Mouse (Mus musculus) gastrocnemius, postnatal 14 days (tissue): ENCODE results near the gene Rnf38. TPM values are rescaled to one million over a fixed set of nuclear protein-coding genes. Genes with fewer than 3 reads are reported as not detected.
A peak's percentile ranks its signal among the peaks of the same experiment; 100 is the strongest.

ENCODE experiments used
- DNase-seq: peaks from one replicate; pipeline ENCODE4 v3.0.0; 2021; ENCODE audit warnings: mixed read lengths
- intact Hi-C: fragments of 180-260 bp; cut with DNase I; formaldehyde crosslinking; loops from one replicate; pipeline ENCODE4 v1.15.1; 2025; ENCODE audit warnings: low total_unique reads
- long read RNA-seq, 2 experiments: library from polyadenylated mRNA; stranded (forward); transcript quantifications; one replicate each; pipeline ENCODE4 v2.0.0; 2021
- total RNA-seq, 2 experiments: library from RNA; stranded (reverse); gene quantifications; 2 replicates each; pipeline ENCODE4 v1.2.3; 2021

The Rnf38 gene
- total RNA-seq = 10 to 100 TPM; 15.7 to 19.2 TPM
- long read RNA-seq, experiment 1 = 0 reads
- long read RNA-seq, experiment 2, partial matches to known transcripts = 2 of 6 reads
- long read RNA-seq, experiment 2, other reads (novel, unspliced or antisense) = 4 of 6 reads

GRCm38 (mm10) chr4:44233713-44234003, at the start of gene Rnf38:
TSS of gene Rnf38 (minus strand) at chr4:44233789.
- no peak for DNase-seq
- intact Hi-C loops = no loop called here

DNA sequence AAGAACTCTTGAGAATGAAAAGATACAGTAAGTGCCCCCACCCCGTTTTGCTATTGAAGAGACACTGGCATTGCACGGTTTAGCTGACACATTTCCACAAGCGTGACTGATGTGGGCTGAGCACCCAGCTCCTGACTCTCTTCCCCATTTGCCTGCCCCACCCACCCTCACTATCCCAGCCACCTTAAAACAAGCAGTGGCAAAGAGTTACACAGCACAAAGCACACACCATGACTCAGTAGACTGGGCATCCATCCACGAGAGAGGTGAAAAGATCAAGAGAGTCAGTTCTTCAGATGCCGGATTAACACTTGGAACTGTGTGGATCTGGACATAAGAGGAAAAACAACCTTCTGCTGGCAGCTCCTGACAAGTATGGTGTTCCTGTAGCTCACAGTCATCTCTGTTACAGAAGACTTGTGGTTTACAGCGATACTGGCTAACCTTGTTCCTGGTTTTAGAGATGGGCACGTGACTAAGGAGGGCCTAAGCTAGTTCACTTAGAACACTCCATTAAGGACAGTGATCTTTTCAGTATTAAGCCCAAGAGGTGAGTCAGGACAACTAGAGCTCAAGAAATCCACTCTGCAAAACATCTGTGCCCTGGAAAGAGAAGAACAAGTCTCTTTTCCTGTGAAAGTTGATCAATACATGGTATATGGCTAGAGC, 48.1 kb upstream of the Rnf38 start:
- intact Hi-C loops = no loop called here
- DNase-seq = no peak

DNA sequence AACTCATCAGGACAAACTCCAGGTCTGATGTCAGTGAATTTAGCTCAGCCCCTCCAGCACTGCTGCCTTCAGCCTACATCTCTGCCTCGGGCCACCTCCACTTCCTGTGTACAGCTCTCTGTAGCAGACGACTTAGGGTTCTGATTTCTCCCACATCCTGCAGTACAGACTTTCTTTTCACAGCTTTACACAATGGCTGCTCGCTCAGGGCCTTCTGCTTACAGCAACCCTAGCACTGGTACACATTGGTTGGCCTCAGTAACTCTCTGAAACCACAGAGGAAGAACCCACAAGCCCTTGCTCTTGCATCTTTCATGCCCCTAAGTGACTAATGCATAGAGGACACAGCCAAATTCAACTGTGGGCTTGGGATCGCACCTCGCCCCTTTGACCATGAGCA, 37.5 kb upstream of the Rnf38 start:
- intact Hi-C loops = no loop called here

DNA sequence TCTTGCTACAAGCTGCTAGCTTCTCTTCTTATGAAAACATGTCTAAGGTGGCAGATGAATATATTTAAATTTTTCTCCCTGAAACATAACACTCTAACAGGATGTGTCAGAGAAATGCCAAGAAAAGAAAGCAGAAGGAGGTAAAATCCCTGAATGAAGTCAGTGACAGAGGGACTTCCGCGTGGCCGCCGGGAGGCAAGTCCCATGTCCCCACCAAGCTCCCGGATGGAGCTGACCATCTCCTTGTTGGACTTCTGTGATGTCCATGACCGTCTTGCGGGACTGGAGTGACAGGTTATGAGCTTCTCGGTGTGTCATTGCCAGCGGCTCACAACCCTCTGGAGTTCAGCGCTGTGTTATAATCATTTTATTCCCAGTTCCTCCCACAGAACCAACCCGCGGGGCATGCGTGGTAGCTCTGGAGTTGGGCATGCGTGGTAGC, 35.8 kb upstream of the Rnf38 start:
- intact Hi-C loops = no loop called here
- no peak for DNase-seq

More for the DNA sequence above, 37.5 kb upstream of the Rnf38 start:
- no peak for DNase-seq

GRCm38 (mm10) chr4:44267437-44267836, 33.8 kb upstream of the Rnf38 start:
- intact Hi-C loops = no loop called here
- DNase-seq = no peak

GRCm38 (mm10) chr4:44265500-44265899, 31.9 kb upstream of the Rnf38 start:
- intact Hi-C loops = no loop called here
- no peak for DNase-seq

- intact Hi-C loops = no loop called here
- peak; percentile 38 for DNase-seq
These were observed 26.7 kb upstream of the Rnf38 start for GRCm38 (mm10) chr4:44260244-44260643.

DNA sequence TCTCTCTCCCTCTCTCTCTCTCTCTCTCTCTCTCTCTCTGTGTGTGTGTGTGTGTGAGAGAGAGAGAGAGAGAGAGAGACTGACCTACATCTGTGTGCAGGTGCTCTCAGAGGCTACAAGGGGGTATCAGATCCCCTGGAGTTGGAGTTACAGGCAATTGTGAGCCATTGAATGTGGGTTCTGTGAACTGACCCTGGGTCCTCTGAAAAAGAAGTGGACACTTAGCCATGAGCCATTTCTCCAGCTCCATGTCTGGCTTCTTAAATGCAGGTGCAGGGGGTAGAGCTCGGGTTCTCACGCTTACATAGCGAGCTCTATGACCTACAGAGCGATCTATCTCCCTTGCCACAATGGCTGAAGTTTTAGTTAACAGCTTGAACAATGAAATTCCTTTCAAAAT, 25.5 kb upstream of the Rnf38 start:
- no peak for DNase-seq
- intact Hi-C loops = no loop called here

GRCm38 (mm10) chr4:44254579-44254978, 21.0 kb upstream of the Rnf38 start:
- intact Hi-C loops = no loop called here
- DNase-seq = no peak

GRCm38 (mm10) chr4:44253191-44253590, 19.6 kb upstream of the Rnf38 start:
- no peak for DNase-seq
- intact Hi-C loops = no loop called here

GRCm38 (mm10) chr4:44251966-44252916, 18.7 kb upstream of the Rnf38 start:
- intact Hi-C loops = no loop called here
- DNase-seq = no peak

DNA sequence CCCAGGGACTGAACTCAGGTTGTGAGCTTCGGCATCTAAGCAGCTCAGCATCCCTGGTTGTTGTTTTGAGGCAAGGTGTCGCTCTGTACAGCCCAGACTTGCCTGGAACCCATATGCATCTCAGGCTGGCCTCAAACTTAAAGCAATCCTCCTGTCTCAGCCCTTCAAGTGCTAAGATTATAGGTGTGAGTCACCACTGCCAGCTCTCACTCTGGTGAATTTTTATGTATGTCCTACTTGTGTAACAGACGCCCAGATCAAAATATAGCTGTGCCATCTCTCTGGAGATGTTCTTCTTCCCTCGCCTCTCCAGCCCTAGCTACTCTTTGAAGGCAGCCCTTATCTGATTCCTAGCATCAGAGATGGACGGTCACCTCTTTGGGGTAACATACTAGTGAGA, 17.9 kb upstream of the Rnf38 start:
- DNase-seq = no peak
- intact Hi-C loops = no loop called here

DNA sequence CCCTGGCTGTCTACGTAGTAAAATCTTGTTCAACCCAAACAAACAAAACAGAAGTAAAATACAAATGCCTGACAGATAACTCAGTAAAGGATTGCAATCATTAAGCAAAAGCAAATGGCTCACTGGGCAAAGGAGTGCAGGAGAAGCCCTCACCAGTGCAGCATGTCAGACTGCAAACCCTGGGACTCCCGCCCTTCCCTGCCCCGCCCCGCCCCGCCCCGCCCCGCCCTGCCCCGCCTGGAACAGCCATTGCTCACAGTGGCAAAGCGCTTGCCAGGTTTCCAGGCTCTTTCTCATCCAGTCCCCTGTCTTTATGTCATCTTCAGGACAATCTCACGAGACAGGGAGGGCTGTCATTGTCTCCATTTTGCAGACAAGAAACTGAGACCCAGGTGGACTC, 16.1 kb upstream of the Rnf38 start:
- no peak for DNase-seq
- intact Hi-C loops = no loop called here

DNA sequence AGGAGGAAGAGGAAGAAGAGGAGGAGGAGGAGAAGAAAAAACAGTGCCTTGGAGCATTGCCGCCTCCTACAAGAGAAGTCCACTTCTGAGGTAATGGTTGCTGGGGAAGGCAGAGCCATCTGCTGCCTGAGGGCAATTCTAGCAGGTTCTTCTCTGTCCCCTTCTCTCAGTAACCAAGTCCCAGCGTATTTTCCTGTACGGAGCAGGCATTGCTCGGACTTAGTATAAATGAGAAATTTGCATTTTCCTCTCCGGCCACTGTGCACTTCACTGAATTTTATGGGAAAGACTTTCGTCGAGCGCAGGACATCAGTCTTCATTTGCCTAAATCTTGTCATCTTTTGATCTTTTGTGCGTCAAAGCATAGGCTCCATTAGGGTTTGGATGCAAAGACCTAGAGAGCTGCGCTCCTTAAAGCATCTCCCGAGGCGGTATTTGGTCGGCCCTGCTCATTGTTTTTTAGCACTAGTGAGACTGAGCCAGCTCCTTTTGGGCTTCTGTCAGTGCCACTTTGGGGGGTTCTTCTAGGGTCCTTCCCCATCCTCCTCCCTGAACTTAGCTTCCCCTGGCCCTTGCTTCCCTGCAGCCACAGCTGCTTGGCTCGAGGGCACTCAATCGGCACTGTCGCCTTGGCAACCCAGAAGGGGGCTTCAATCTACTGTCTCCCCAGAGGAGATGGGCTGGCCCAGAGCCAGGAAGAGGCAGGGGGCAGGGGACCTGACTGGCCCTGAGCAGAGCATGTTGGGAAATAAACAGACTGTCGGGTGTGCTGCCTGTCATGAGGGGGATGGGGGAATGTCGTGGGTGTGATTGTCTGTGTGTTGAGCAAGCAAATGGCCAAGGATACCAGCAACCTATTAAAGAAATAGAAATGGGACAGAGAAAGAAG, 13.7 kb upstream of the Rnf38 start:
- intact Hi-C loops = no loop called here
- DNase-seq = no peak

DNA sequence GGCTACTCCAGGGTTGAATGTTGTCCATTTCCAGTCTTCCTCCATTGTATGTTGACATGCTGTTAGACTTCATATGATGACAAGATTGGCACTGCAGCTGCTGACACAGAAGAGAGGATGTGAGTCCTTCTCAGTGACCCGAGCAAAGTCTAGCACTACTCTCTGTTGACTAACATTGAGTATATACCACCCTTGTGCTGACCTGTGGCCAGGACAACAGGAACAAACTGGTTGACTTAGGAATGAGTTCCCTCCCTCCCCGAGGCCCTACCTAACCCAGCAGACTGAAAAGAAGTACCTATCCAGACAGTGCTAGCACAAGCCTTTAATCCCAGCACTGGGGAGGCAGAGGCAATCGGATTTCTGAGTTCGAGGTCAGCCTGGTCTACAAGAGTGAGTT, 12.7 kb upstream of the Rnf38 start:
- DNase-seq = no peak

DNA sequence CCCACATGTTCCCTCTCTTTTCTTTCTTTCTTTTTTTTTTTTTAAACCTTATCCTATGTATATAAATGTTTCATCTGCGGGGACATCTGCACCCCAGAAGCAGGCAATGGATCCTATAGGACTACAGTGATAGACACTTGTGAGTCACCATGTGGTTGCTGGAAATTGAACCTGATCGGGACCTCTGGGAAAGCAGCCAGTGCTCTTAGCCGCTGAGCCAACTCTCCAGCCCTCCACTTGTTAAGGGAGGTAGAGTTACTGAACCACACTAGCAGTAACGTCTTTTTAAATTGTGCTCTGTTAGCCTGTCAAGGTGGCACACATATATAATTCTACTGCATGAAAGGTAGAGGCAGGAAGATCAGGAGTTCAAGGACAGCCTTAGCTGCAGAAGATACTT, 8.0 kb upstream of the Rnf38 start:
- DNase-seq = no peak
- intact Hi-C loops = no loop called here

More for the DNA sequence above, 12.7 kb upstream of the Rnf38 start:
- intact Hi-C loops = no loop called here

- no peak for DNase-seq
- intact Hi-C loops = no loop called here
These were observed 2.4 kb upstream of the Rnf38 start for GRCm38 (mm10) chr4:44235946-44236345.

DNA sequence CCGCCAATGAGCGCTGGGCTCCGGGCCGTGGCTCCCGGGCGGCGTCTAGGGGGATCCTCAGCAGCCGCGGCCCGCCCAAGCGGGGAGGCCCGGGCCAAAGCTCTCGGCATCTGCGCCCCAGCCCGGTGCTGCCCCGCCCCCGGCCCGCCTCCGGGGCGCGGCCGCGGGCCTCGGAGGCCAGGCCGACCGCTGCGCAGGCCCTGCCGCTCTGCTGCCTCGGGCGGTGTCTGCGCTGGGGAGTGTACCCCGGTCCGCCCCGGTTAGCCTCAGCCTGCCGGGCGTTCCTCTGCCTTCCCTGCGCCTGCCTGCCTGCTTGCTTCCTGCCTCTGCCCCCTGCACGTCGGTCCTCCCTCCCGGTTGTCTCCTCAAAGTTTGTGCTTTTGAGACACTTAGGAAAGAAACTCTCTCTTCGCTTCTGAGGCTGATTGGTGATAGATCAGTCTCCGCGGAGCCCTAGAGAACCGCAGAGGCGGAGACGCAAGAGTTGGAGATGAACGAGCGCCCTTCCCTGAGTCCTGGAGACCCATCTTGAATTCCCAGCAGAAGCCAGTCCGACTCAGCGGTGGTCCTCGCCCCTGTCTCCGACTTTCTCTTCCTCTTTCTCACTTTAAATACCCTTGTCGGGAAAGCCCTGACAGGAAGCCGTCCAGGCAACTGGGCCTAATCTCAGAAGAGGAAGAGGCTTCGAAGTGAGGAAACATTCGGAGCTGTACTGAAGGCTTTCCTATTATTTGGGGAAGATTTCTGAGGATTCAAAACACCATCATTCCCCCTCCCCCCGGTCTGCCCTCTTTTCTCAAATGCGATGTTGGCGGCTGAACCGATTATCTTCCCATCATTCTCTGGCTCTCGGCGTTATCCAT, 646 bp upstream of the Rnf38 start:
- peak; percentile 95 for DNase-seq
- intact Hi-C loops = no loop called here
